Mouse (Mus musculus) liver, embryonic 16.5 days (tissue): Measurements from ENCODE around the gene Ece1. TPM values are rescaled to one million over a fixed set of nuclear protein-coding genes. Genes with fewer than 3 reads are reported as not detected.

ENCODE experiments used
- ATAC-seq: fragments of 200-750 bp; cut with Nextera tagmentation; 2 replicates; pipeline ENCODE4 v1.8.0; 2017; ENCODE audit warnings: low read depth, mild to moderate bottlenecking, moderate number of reproducible peaks, moderate library complexity
- H3K27ac ChIP-seq: fragments of 300-500 bp; sonication (generic); 2 replicates; pipeline ENCODE4 v1.5.1; 2014; ENCODE audit warnings: mild to moderate bottlenecking, low read length
- H3K27me3 ChIP-seq: fragments of 300-500 bp; sonication (generic); 2 replicates; pipeline ENCODE4 v1.6.1; 2014; ENCODE audit warnings: low read depth, low read length, mixed read lengths; ENCODE audit not compliant: control insufficient read depth, insufficient read depth
- H3K36me3 ChIP-seq: fragments of 300-500 bp; sonication (generic); 2 replicates; pipeline ENCODE4 v1.6.1; 2014; ENCODE audit warnings: mild to moderate bottlenecking; ENCODE audit not compliant: control insufficient read depth, insufficient read depth
- H3K4me1 ChIP-seq: fragments of 300-500 bp; sonication (generic); 2 replicates; pipeline ENCODE4 v1.6.1; 2014; ENCODE audit warnings: low read depth, low read length, mixed read lengths; ENCODE audit not compliant: control insufficient read depth
- H3K4me2 ChIP-seq: fragments of 300-500 bp; sonication (generic); 2 replicates; pipeline ENCODE4 v1.6.1; 2014; ENCODE audit warnings: low read depth, low read length, mixed read lengths
- H3K4me3 ChIP-seq: fragments of 300-500 bp; sonication (generic); 2 replicates; pipeline ENCODE4 v1.5.1; 2014; ENCODE audit warnings: low read depth, mild to moderate bottlenecking, low read length
- H3K9ac ChIP-seq: fragments of 300-500 bp; sonication (generic); 2 replicates; pipeline ENCODE4 v1.6.1; 2014; ENCODE audit warnings: low read depth, low read length
- H3K9me3 ChIP-seq: fragments of 300-500 bp; sonication (generic); replicated peaks from 2 replicates; pipeline ENCODE4 v1.6.1; 2016; ENCODE audit warnings: low read length; ENCODE audit not compliant: control insufficient read depth
- WGBS: fragments of 180-500 bp; shearing (Covaris S2); extraction: QIAGEN DNeasy Blood & Tissue Kit; methylation state at CpG from one replicate; pipeline ENCODE4 v1.1.7; 2014; ENCODE audit not compliant: insufficient replicate concordance; 5-methylcytosine and 5-hydroxymethylcytosine counted together
- polyA plus RNA-seq: library from polyadenylated mRNA; unstranded; fragments of >200 nt; fragmentation: Nextera tagmentation; extraction: Ambion mirVana; gene quantifications from 2 replicates; pipeline ENCODE4 v1.2.1, GENCODE M21; 2015

Gene Ece1
- polyA plus RNA-seq, 1 experiment from 2014 or later: 23.4 TPM

- H3K4me1 ChIP-seq: peaks cover 9% of the 10 kb centered on the region
- no peaks in the 10 kb centered on the region for H3K9me3 ChIP-seq
- no peaks in the 10 kb centered on the region for H3K27me3 ChIP-seq
- ATAC-seq: no peak
- H3K9ac ChIP-seq: no peak overlapping the region
- H3K4me3 ChIP-seq: no peak overlapping the region
- H3K27ac ChIP-seq: no peak overlapping the region
- no peak overlapping the region for H3K4me2 ChIP-seq
- H3K36me3 ChIP-seq: no peaks in the 10 kb centered on the region
- 81% methylated on average over 9 of the region's 9 CpGs for WGBS
These were observed 20.6 kb downstream of the Ece1 start for GRCm38 (mm10) chr4:137882663-137883062.

GRCm38 (mm10) chr4:137883513-137884150, 21.6 kb downstream of the Ece1 start:
- H3K4me2 ChIP-seq: peak overlapping the region; percentile 4; the same call in 1 of the 2 replicates
- no peaks in the 10 kb centered on the region for H3K27me3 ChIP-seq
- H3K27ac ChIP-seq: no peak overlapping the region
- H3K9ac ChIP-seq: no peak overlapping the region
- peaks cover 14% of the 10 kb centered on the region for H3K4me1 ChIP-seq
- no peak overlapping the region; the same call in 1 of the 2 replicates for H3K4me3 ChIP-seq
- ATAC-seq: no peak
- WGBS: 67% methylated on average over 8 of the region's 8 CpGs
- H3K36me3 ChIP-seq: no peaks in the 10 kb centered on the region
- no peaks in the 10 kb centered on the region for H3K9me3 ChIP-seq

GRCm38 (mm10) chr4:137887337-137887992, 25.4 kb downstream of the Ece1 start:
- H3K4me2 ChIP-seq: no peak overlapping the region
- no peaks in the 10 kb centered on the region for H3K27me3 ChIP-seq
- no peak for ATAC-seq
- peaks cover 6% of the 10 kb centered on the region for H3K4me1 ChIP-seq
- no peaks in the 10 kb centered on the region for H3K36me3 ChIP-seq
- H3K9me3 ChIP-seq: no peaks in the 10 kb centered on the region
- H3K9ac ChIP-seq: no peak overlapping the region
- 41% methylated on average over 9 of the region's 10 CpGs for WGBS
- H3K4me3 ChIP-seq: no peak overlapping the region
- no peak overlapping the region for H3K27ac ChIP-seq

- Histone ChIP-seq H3K9me3 (no peaks in the 10 kb centered on the region), H3K4me3 (no peak overlapping the region), H3K4me2 (no peak overlapping the region), H3K36me3 (no peaks in the 10 kb centered on the region), H3K9ac (no peak overlapping the region), H3K27me3 (no peaks in the 10 kb centered on the region), H3K4me1 (peaks cover 6% of the 10 kb centered on the region), H3K27ac (no peak overlapping the region)
- 53% methylated on average over 8 of the region's 8 CpGs for WGBS
- ATAC-seq: no peak
These were observed 26.0 kb downstream of the Ece1 start for GRCm38 (mm10) chr4:137887993-137888388.

- 33% methylated on average over 4 of the region's 4 CpGs for WGBS
- H3K9ac ChIP-seq: no peak overlapping the region
- 0 out of 2 replicates have a peak, but pooled peaks have one; percentile 21 for ATAC-seq
- H3K4me1 ChIP-seq: peaks cover 6% of the 10 kb centered on the region
- H3K4me3 ChIP-seq: no peak overlapping the region
- H3K27me3 ChIP-seq: no peaks in the 10 kb centered on the region
- no peaks in the 10 kb centered on the region for H3K9me3 ChIP-seq
- H3K36me3 ChIP-seq: no peaks in the 10 kb centered on the region
- no peak overlapping the region for H3K4me2 ChIP-seq
- H3K27ac ChIP-seq: no peak overlapping the region
These were observed 28.6 kb downstream of the Ece1 start for GRCm38 (mm10) chr4:137890596-137890995.

- H3K9me3 ChIP-seq: no peaks in the 10 kb centered on the region
- H3K36me3 ChIP-seq: no peaks in the 10 kb centered on the region
- peaks cover 6% of the 10 kb centered on the region for H3K4me1 ChIP-seq
- H3K27me3 ChIP-seq: no peaks in the 10 kb centered on the region
- 35% methylated on average over 4 of the region's 4 CpGs for WGBS
- no peak overlapping the region for H3K4me3 ChIP-seq
- H3K9ac ChIP-seq: no peak overlapping the region
- ATAC-seq: no peak
- H3K4me2 ChIP-seq: no peak overlapping the region
- no peak overlapping the region for H3K27ac ChIP-seq
These were observed 29.6 kb downstream of the Ece1 start for GRCm38 (mm10) chr4:137891553-137892145.

- no peak overlapping the region for H3K4me3 ChIP-seq
- peaks cover 4% of the 10 kb centered on the region for H3K4me1 ChIP-seq
- 28% methylated on average over 11 of the region's 11 CpGs for WGBS
- H3K9me3 ChIP-seq: no peaks in the 10 kb centered on the region
- no peaks in the 10 kb centered on the region for H3K27me3 ChIP-seq
- H3K36me3 ChIP-seq: no peaks in the 10 kb centered on the region
- no peak overlapping the region for H3K4me2 ChIP-seq
- no peak overlapping the region for H3K27ac ChIP-seq
- H3K9ac ChIP-seq: no peak overlapping the region
- ATAC-seq: no peak
These were observed 30.7 kb downstream of the Ece1 start for GRCm38 (mm10) chr4:137892713-137893242.

- ATAC-seq: no peak
- H3K4me2 ChIP-seq: no peak overlapping the region
- no peak overlapping the region for H3K9ac ChIP-seq
- H3K27ac ChIP-seq: no peak overlapping the region
- H3K4me3 ChIP-seq: no peak overlapping the region
- H3K9me3 ChIP-seq: no peaks in the 10 kb centered on the region
- H3K27me3 ChIP-seq: no peaks in the 10 kb centered on the region
- no peaks in the 10 kb centered on the region for H3K36me3 ChIP-seq
- WGBS: 62% methylated on average over 12 of the region's 12 CpGs
- no peaks in the 10 kb centered on the region for H3K4me1 ChIP-seq
These were observed 34.7 kb downstream of the Ece1 start for GRCm38 (mm10) chr4:137896612-137897297.
